Mouse (Mus musculus): Measurements from ENCODE around the gene Adamtsl1. TPM values are rescaled to one million over a fixed set of nuclear protein-coding genes. Genes with fewer than 3 reads are reported as not detected.
A peak's percentile ranks its signal among the peaks of the same experiment; 100 is the strongest.

The Adamtsl1 gene
- polyA plus RNA-seq, 1 experiment from 2014 or later, result 0.38 TPM

- H3K27ac ChIP-seq (ENCODE audit: low read depth), result no peak overlapping the region
- no peak overlapping the region for H3K4me3 ChIP-seq (ENCODE audit: low read depth, low read length)
- H3K27me3 ChIP-seq (ENCODE audit: insufficient read depth, low read length), result no peaks in the 10 kb centered on the region
- H3K4me1 ChIP-seq (ENCODE audit: insufficient read depth), result no peaks in the 10 kb centered on the region
- no peak for TF ChIP-seq CTCF (IDR thresholded peaks at IDR 0.05; ENCODE audit: low read depth)
- TF ChIP-seq EP300 (IDR thresholded peaks at IDR 0.05; ENCODE audit: low read depth), result no peak
- no peak overlapping the region for H3K4me2 ChIP-seq (ENCODE audit: low read depth, low read length)
- DNase-seq (no peak), ATAC-seq (no peak)
- no peak overlapping the region for H3K9ac ChIP-seq (replicated peaks)
- no peaks in the 10 kb centered on the region for H3K36me3 ChIP-seq (replicated peaks; ENCODE audit: insufficient read depth, low read length)
- H3K9me3 ChIP-seq (ENCODE audit: low read length), result no peaks in the 10 kb centered on the region
- 47% methylated on average over 1 of the region's 1 CpGs for WGBS (ENCODE audit: insufficient replicate concordance)
These were observed 443.9 kb downstream of the Adamtsl1 start for GRCm38 (mm10) chr4:85957879-85958278.

GRCm38 (mm10) chr4:85959019-85959418 lies 445.0 kb downstream of the Adamtsl1 start:
- DNase-seq, result no peak
- Histone ChIP-seq H3K4me1 (ENCODE audit: insufficient read depth) (no peaks in the 10 kb centered on the region), H3K36me3 (replicated peaks; ENCODE audit: insufficient read depth, low read length) (no peaks in the 10 kb centered on the region), H3K27ac (ENCODE audit: low read depth) (no peak overlapping the region), H3K4me2 (ENCODE audit: low read depth, low read length) (no peak overlapping the region), H3K9ac (replicated peaks) (no peak overlapping the region), H3K27me3 (ENCODE audit: insufficient read depth, low read length) (no peaks in the 10 kb centered on the region), H3K4me3 (ENCODE audit: low read depth, low read length) (no peak overlapping the region), H3K9me3 (ENCODE audit: low read length) (no peaks in the 10 kb centered on the region)
- 65% methylated on average over 2 of the region's 2 CpGs for WGBS (ENCODE audit: insufficient replicate concordance)
- no peak for TF ChIP-seq CTCF (IDR thresholded peaks at IDR 0.05; ENCODE audit: low read depth)
- TF ChIP-seq EP300 (IDR thresholded peaks at IDR 0.05; ENCODE audit: low read depth), result no peak
- no peak for ATAC-seq

- no peak overlapping the region for H3K9ac ChIP-seq (replicated peaks)
- H3K4me2 ChIP-seq (ENCODE audit: low read depth, low read length), result no peak overlapping the region
- H3K36me3 ChIP-seq (replicated peaks; ENCODE audit: insufficient read depth, low read length), result no peaks in the 10 kb centered on the region
- no peaks in the 10 kb centered on the region for H3K9me3 ChIP-seq (ENCODE audit: low read length)
- ATAC-seq (no peak), DNase-seq (no peak)
- H3K27ac ChIP-seq (ENCODE audit: low read depth), result no peak overlapping the region
- no peaks in the 10 kb centered on the region for H3K4me1 ChIP-seq (ENCODE audit: insufficient read depth)
- no peak for TF ChIP-seq CTCF (IDR thresholded peaks at IDR 0.05; ENCODE audit: low read depth)
- no peak for TF ChIP-seq EP300 (IDR thresholded peaks at IDR 0.05; ENCODE audit: low read depth)
- H3K4me3 ChIP-seq (ENCODE audit: low read depth, low read length), result no peak overlapping the region
- 71% methylated on average over 3 of the region's 3 CpGs for WGBS (ENCODE audit: insufficient replicate concordance)
- no peaks in the 10 kb centered on the region for H3K27me3 ChIP-seq (ENCODE audit: insufficient read depth, low read length)
These were observed 462.2 kb downstream of the Adamtsl1 start for GRCm38 (mm10) chr4:85976188-85976587.

GRCm38 (mm10) chr4:85979206-85979605 lies 465.2 kb downstream of the Adamtsl1 start:
- no peak overlapping the region for H3K4me2 ChIP-seq (ENCODE audit: low read depth, low read length)
- no peaks in the 10 kb centered on the region for H3K36me3 ChIP-seq (replicated peaks; ENCODE audit: insufficient read depth, low read length)
- ATAC-seq, result no peak
- no peak overlapping the region for H3K4me3 ChIP-seq (ENCODE audit: low read depth, low read length)
- H3K27me3 ChIP-seq (ENCODE audit: insufficient read depth, low read length), result no peaks in the 10 kb centered on the region
- H3K9ac ChIP-seq (replicated peaks), result no peak overlapping the region
- peak; percentile 15 for DNase-seq
- H3K9me3 ChIP-seq (ENCODE audit: low read length), result no peaks in the 10 kb centered on the region
- 30% methylated on average over 10 of the region's 10 CpGs for WGBS (ENCODE audit: insufficient replicate concordance)
- no peak for TF ChIP-seq EP300 (IDR thresholded peaks at IDR 0.05; ENCODE audit: low read depth)
- no peak for TF ChIP-seq CTCF (IDR thresholded peaks at IDR 0.05; ENCODE audit: low read depth)
- no peaks in the 10 kb centered on the region for H3K4me1 ChIP-seq (ENCODE audit: insufficient read depth)
- H3K27ac ChIP-seq (ENCODE audit: low read depth), result no peak overlapping the region

GRCm38 (mm10) chr4:86006596-86006995 lies 492.6 kb downstream of the Adamtsl1 start:
- TF ChIP-seq EP300 (IDR thresholded peaks at IDR 0.05; ENCODE audit: low read depth), result no peak
- no peak for TF ChIP-seq CTCF (IDR thresholded peaks at IDR 0.05; ENCODE audit: low read depth)
- ATAC-seq (no peak), DNase-seq (no peak)
- H3K4me1 ChIP-seq (ENCODE audit: insufficient read depth), result no peaks in the 10 kb centered on the region
- 70% methylated on average over 5 of the region's 5 CpGs for WGBS (ENCODE audit: insufficient replicate concordance)
- no peaks in the 10 kb centered on the region for H3K27me3 ChIP-seq (ENCODE audit: insufficient read depth, low read length)
- H3K36me3 ChIP-seq (replicated peaks; ENCODE audit: insufficient read depth, low read length), result no peaks in the 10 kb centered on the region
- no peak overlapping the region for H3K9ac ChIP-seq (replicated peaks)
- no peak overlapping the region for H3K27ac ChIP-seq (ENCODE audit: low read depth)
- H3K4me3 ChIP-seq (ENCODE audit: low read depth, low read length), result no peak overlapping the region
- H3K9me3 ChIP-seq (ENCODE audit: low read length), result no peaks in the 10 kb centered on the region
- no peak overlapping the region for H3K4me2 ChIP-seq (ENCODE audit: low read depth, low read length)

- Histone ChIP-seq H3K4me1 (ENCODE audit: insufficient read depth) (no peaks in the 10 kb centered on the region), H3K27ac (ENCODE audit: low read depth) (no peak overlapping the region), H3K9ac (replicated peaks) (no peak overlapping the region), H3K36me3 (replicated peaks; ENCODE audit: insufficient read depth, low read length) (no peaks in the 10 kb centered on the region), H3K9me3 (ENCODE audit: low read length) (no peaks in the 10 kb centered on the region), H3K4me3 (ENCODE audit: low read depth, low read length) (no peak overlapping the region), H3K27me3 (ENCODE audit: insufficient read depth, low read length) (no peaks in the 10 kb centered on the region), H3K4me2 (ENCODE audit: low read depth, low read length) (no peak overlapping the region)
- no peak for DNase-seq
- no peak for ATAC-seq
- WGBS (ENCODE audit: insufficient replicate concordance), result 73% methylated on average over 3 of the region's 3 CpGs
- no peak for TF ChIP-seq EP300 (IDR thresholded peaks at IDR 0.05; ENCODE audit: low read depth)
- no peak for TF ChIP-seq CTCF (IDR thresholded peaks at IDR 0.05; ENCODE audit: low read depth)
These were observed 499.7 kb downstream of the Adamtsl1 start for GRCm38 (mm10) chr4:86013640-86014039.

- H3K4me3 ChIP-seq (ENCODE audit: low read depth, low read length), result no peak overlapping the region
- no peak overlapping the region for H3K4me2 ChIP-seq (ENCODE audit: low read depth, low read length)
- H3K36me3 ChIP-seq (replicated peaks; ENCODE audit: insufficient read depth, low read length), result no peaks in the 10 kb centered on the region
- ATAC-seq, result no peak
- whole genome bisulfite sequencing (ENCODE audit: insufficient replicate concordance), result 83% methylated on average over 1 of the region's 1 CpGs
- H3K27me3 ChIP-seq (ENCODE audit: insufficient read depth, low read length), result no peaks in the 10 kb centered on the region
- no peak overlapping the region for H3K27ac ChIP-seq (ENCODE audit: low read depth)
- no peak for TF ChIP-seq CTCF (IDR thresholded peaks at IDR 0.05; ENCODE audit: low read depth)
- TF ChIP-seq EP300 (IDR thresholded peaks at IDR 0.05; ENCODE audit: low read depth), result no peak
- no peaks in the 10 kb centered on the region for H3K9me3 ChIP-seq (ENCODE audit: low read length)
- H3K9ac ChIP-seq (replicated peaks), result no peak overlapping the region
- no peaks in the 10 kb centered on the region for H3K4me1 ChIP-seq (ENCODE audit: insufficient read depth)
- no peak for DNase-seq
These were observed 505.0 kb downstream of the Adamtsl1 start for GRCm38 (mm10) chr4:86018928-86019327.

Measured in liver, postnatal 0 days (tissue).